Mouse (Mus musculus) stomach, postnatal 0 days (tissue): ENCODE data around the gene C130050O18Rik.

ENCODE experiments used
- CTCF ChIP-seq: IDR thresholded peaks from 2 replicates; pipeline ENCODE4 v1.5.1; 2016; ENCODE audit warnings: antibody characterized with exemption, low read depth, mild to moderate bottlenecking, moderate library complexity
- EP300 ChIP-seq: optimal IDR thresholded peaks from 2 replicates; pipeline ENCODE3; 2016; ENCODE audit warnings: antibody characterized with exemption

DNA sequence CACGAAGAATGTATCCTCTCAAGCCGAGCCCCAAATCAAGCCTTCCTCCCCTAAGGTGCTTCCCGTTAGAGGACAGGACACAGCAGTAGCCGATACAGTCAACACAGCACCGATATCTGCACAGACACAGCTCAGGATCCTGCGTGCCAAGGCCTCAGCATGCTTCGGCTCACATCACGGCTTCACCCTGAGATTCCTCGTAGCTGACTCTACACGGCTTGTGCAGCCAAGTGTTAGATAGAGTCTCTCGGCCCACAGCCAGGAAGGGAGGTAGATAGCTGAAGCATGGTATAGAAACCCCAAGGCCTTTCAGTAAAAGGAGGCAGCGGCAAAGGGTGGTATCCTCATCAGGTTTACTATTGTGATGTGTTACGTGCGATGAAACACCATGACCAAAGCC lies 5.1 kb upstream of the C130050O18Rik start:
- TF ChIP-seq EP300 (no peak), CTCF (no peak)
